Mouse (Mus musculus) bone marrow, adult 2 months (tissue): ENCODE data around the gene Szt2. TPM values are rescaled to one million over a fixed set of nuclear protein-coding genes. Genes with fewer than 3 reads are reported as not detected.

Experiments used
- H3K27ac ChIP-seq: fragments of 200-500 bp; 2 replicates; pipeline ENCODE4 v1.5.1; 2012; ENCODE audit warnings: low read depth, mild to moderate bottlenecking, control low read depth, inconsistent platforms, low read length; ENCODE audit not compliant: control insufficient read depth, poor library complexity, insufficient read depth
- H3K4me1 ChIP-seq: fragments of 200-500 bp; 2 replicates; pipeline ENCODE4 v1.6.1; 2011; ENCODE audit warnings: low read length; ENCODE audit not compliant: control insufficient read depth, insufficient read depth
- H3K4me3 ChIP-seq: fragments of 200-500 bp; replicated peaks from 2 replicates; pipeline ENCODE3; 2011; ENCODE audit warnings: mild to moderate bottlenecking, low read depth, low read length, control low read depth; ENCODE audit not compliant: control insufficient read depth
- CTCF ChIP-seq: fragments of 200-500 bp; IDR thresholded peaks from 2 replicates; pipeline ENCODE4 v1.5.1; 2011; ENCODE audit warnings: low read length, control low read depth; ENCODE audit not compliant: control insufficient read depth, insufficient read depth
- POLR2A ChIP-seq: fragments of 200-500 bp; IDR thresholded peaks from 2 replicates; pipeline ENCODE4 v1.6.1; 2011; ENCODE audit warnings: low read depth, mild to moderate bottlenecking, control low read depth, low read length, borderline replicate concordance; ENCODE audit not compliant: control insufficient read depth
- whole genome bisulfite sequencing: fragments of 180-500 bp; shearing (Covaris S2); methylation state at CpG from one replicate; pipeline ENCODE4 v1.1.7; 2018; 5-methylcytosine and 5-hydroxymethylcytosine counted together
- polyA plus RNA-seq: library from polyadenylated mRNA; stranded (reverse); fragments of >200 nt; gene quantifications from 2 replicates; pipeline ENCODE4 v1.2.4, GENCODE M21; 2011; ENCODE audit warnings: low replicate concordance; ENCODE audit not compliant: missing spikeins, insufficient read depth, insufficient read length

Szt2 gene
- polyA plus RNA-seq, 1 experiment, result 34.6 TPM

DNA sequence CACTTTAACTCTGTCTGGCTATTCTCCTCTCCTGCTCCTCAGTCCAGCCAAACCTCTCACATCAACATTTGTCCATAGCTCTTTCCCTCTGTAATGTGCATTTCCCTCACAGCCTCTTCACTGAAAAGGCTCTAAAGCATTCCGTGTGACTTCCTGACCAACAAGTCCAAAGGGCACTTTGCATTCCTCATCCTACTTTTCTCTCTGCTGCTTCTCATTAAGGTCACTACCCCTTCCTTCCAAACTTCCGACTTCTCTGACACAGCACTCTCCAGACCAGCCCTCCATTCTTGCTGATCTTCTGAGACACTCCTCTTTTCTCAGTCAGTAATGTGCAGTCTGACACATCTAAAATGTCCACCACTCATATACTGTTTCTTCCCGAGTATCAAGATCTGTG lies 12.6 kb downstream of the Szt2 start:
- no peaks in the 10 kb centered on the region; the same call in 1 of the 2 replicates for H3K4me1 ChIP-seq
- H3K27ac ChIP-seq, result no peak overlapping the region
- TF ChIP-seq CTCF (no peak), POLR2A (no peak)
- H3K4me3 ChIP-seq, result no peak overlapping the region
- 88% methylated on average over 3 of the region's 3 CpGs for WGBS

DNA sequence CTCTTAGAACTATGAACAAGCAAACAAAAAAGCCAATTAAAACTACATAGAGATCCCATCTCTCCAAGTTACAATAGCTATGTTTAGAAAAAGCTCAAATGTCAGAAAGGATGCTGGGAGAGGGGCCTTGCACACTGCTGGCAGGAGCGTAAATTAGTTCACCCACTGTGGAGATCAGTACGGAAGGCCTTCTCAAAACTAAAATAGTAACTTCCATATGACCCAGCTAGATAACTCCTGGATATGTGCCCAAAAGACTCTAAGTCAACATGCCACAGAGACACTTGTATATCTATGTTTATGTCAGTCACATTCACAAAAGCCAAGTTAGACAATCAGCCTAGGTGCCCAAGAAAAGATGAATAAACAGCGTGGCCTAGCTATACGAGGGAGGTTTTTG lies 13.8 kb downstream of the Szt2 start:
- H3K27ac ChIP-seq, result no peak overlapping the region
- no peak overlapping the region for H3K4me3 ChIP-seq
- 65% methylated on average over 4 of the region's 4 CpGs for WGBS
- no peak for TF ChIP-seq POLR2A
- TF ChIP-seq CTCF, result no peak
- H3K4me1 ChIP-seq, result no peaks in the 10 kb centered on the region; the same call in 1 of the 2 replicates

DNA sequence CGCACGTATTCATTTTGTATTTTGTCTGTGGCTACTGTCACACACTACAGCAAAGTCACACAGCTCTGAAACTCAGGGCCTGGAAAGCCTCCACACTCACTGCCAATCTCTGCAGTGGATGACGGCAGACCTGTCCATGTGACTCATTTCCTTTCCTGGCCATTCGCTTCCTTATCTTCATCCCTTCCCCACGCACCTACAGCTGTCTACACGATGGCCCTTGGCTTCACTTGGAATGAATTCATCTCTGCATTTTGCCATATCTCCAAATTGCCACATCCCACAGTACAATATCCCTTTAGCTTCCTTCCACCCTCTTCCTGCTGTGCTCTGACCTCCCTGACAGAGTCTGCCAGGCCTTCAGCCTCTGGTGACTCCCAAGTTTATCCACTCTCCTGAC lies 14.6 kb downstream of the Szt2 start:
- 77% methylated on average over 6 of the region's 6 CpGs for WGBS
- H3K4me3 ChIP-seq, result no peak overlapping the region
- H3K27ac ChIP-seq, result no peak overlapping the region
- TF ChIP-seq CTCF (no peak), POLR2A (no peak)
- no peaks in the 10 kb centered on the region; the same call in 1 of the 2 replicates for H3K4me1 ChIP-seq

DNA sequence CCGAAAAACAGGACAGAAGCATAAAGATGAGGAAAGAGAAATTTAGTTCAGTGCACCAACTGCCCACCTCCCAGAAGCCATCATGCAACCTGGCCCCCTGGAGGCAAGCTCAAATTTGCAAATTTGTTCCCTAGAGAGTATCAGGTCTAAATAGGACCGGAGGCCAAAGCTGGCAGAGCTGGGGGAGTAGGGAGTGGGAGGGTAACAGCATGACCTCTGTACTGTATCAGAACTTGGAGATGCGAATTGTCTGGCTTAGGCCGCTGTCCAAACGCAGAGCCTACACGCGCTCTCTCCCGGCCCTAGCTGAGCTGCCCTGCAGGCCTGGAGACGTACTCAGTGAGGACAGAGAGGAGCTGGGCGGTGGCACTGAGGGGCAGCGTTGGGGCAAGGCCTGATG lies 18.9 kb downstream of the Szt2 start:
- 91% methylated on average over 11 of the region's 11 CpGs for WGBS
- TF ChIP-seq POLR2A, result no peak
- no peak for TF ChIP-seq CTCF
- no peak overlapping the region for H3K4me3 ChIP-seq
- no peak overlapping the region for H3K27ac ChIP-seq
- H3K4me1 ChIP-seq, result no peaks in the 10 kb centered on the region

DNA sequence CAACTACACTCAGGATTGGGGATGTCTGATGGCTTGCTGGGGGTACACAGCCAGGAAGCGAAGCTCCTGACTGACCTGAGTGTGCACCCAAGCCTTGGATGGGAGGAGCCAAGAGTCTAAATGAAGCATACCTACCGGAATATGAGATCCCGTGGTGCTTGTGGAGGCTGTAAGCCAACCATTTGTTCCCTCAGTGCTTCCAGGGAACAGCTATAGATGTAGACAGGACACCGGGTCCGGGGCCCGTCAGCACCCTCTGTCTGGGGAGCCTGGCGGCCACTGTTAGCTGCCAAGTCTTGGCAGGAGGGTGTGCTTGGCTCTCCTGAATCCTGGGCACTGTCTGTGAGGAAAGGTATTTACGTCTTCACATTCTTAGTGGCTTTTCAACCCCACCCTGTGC lies 21.8 kb downstream of the Szt2 start:
- no peak overlapping the region for H3K4me3 ChIP-seq
- no peak for TF ChIP-seq CTCF
- TF ChIP-seq POLR2A, result no peak
- H3K4me1 ChIP-seq, result no peaks in the 10 kb centered on the region
- H3K27ac ChIP-seq, result no peak overlapping the region
- WGBS, result 96% methylated on average over 8 of the region's 8 CpGs

DNA sequence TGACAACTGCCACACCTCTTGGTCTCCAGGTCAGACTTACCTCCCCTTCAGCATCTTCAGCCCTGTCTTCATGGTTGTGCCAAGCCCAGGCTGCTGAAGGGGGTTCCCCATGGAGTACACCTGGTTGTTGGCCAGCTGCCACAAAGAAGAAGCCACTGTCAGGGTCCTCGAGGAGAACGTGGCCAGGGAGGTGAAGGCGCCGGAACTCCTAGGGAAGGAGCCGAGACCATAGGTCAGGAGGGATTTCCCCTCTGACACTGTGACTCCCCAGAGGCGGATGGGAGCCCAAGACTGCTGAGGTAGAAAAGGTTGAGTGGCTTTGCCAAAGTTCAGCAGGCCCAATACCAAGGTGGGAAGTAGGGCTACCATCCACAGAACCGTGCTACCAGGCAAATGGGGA lies 25.8 kb downstream of the Szt2 start:
- 92% methylated on average over 7 of the region's 7 CpGs for WGBS
- no peak for TF ChIP-seq POLR2A
- no peak for TF ChIP-seq CTCF
- Histone ChIP-seq H3K4me3 (no peak overlapping the region), H3K27ac (no peak overlapping the region), H3K4me1 (no peaks in the 10 kb centered on the region)

DNA sequence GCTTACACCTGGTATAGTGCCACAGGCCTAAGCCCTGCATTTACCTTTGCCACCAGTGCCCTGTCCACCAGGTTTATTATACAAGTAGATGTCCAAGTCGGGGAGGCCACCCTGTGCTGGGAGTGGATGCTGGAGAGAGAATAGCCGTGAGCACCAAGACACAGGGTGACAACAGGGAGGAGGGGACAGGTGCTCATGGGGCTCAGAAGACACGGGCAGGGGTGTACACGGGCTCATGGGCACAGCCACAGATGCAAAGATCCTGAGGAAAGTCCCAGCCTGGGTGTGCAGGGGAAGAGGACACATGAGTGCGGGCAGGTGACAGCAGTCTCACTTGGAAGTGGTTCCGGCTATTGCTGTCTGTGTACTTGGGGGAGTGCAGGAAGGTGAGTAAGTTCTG lies 33.1 kb downstream of the Szt2 start:
- WGBS, result 95% methylated on average over 6 of the region's 6 CpGs
- no peak overlapping the region for H3K27ac ChIP-seq
- TF ChIP-seq POLR2A, result no peak
- no peak for TF ChIP-seq CTCF
- no peaks in the 10 kb centered on the region for H3K4me1 ChIP-seq
- no peak overlapping the region for H3K4me3 ChIP-seq

DNA sequence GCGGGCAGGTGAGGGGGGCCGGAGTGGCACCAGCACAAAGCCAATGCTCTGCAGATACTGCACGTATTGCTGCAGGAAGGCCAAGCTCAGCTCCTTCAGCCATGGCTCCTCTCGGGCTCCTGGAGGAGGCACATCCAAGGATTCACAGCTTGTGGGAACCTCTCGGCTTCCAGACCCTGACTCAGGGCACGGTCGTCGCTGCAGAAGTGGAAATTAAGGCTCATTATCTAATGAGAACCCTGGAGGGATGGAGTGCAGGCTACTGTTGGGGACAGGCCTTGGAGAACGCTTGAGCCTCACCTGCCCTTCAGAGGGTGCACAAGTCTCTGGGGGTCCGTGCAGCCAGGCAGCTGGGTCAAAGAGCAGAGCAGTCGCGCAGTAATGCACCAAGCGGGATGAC lies 37.3 kb downstream of the Szt2 start:
- no peak overlapping the region for H3K27ac ChIP-seq
- no peaks in the 10 kb centered on the region for H3K4me1 ChIP-seq
- TF ChIP-seq POLR2A (no peak), CTCF (no peak)
- H3K4me3 ChIP-seq, result no peak overlapping the region
- WGBS, result 93% methylated on average over 13 of the region's 13 CpGs

DNA sequence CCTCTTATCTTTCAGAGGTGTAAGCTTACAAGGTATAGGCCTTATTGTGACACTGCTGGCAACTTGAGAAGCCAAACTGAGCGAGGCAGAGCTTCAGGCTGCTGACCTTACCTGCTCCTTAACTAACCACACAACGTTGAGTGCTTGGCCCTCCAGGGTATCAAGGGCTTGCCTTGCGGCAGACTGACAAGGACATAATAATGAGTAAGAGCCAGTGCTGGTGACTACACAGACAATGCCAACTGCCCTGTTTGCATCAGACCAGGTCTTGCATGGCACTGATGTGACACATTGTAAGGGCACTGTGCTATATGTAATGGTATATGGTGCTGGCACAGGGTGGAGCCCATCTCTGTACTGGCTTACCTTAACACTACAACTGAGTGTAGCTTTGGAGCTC lies 40.5 kb downstream of the Szt2 start:
- Histone ChIP-seq H3K27ac (no peak overlapping the region), H3K4me1 (no peaks in the 10 kb centered on the region), H3K4me3 (no peak overlapping the region)
- TF ChIP-seq CTCF (no peak), POLR2A (no peak)
- whole genome bisulfite sequencing, result 93% methylated on average over 3 of the region's 3 CpGs
